Mouse (Mus musculus): ENCODE measurements at regions not wholly inside any gene's neighbourhood (a gene's known extent, or its start where the extent isn't known, plus 50 kb on each side); places are given as distances from the start of the nearest gene placed in this dataset.

DNA sequence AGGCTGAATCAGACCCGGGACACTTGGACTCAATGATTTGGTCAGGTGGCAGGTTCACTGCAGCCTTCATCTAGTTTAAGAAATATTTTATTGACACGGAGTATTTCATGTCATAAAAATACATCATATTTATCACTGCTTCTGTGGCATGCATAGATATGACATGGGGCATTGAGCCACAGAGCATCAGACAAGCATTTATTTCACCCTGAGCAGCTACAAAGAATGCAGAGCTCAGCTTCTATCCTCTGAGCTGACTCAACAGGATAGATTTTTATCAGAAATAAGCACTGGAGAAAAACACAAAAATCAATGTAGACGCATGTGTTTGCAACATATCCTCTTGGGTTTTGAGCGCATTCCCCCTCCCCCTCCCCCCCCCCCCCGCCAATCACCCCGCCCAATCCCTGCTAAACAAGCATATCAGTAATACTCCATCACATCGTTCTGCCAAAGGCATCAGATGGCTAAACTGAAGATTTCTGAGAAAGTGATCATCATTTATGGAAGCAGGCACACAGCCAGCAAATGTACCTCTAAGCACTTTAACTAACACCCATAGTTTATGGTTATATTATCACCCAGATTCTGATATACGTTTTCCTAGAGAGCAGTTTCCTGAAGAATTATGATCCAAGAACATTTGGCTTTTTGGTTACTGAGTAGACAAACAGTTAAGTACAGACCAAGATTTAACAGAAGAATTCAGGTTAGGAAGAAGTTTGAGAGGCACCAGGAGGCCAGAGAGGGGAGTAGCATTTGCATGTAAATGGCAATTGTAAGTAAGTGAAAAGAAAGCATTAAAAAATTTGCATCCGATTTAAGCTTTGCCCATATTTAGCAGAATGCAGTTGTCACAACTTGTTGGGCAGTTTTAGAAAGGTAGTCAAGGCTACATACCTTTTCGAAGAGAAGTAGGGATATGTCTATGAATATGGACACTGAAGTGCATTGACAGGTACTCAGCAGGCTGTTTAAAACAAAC lies 856.6 kb downstream of the Galc start:
- Histone ChIP-seq H3K27ac (ENCODE audit: low read depth) (no peak overlapping the region), H3K9ac (replicated peaks; ENCODE audit: low read depth, low read length) (no peak overlapping the region), H3K4me1 (ENCODE audit: control insufficient read depth, insufficient read depth) (no peaks in the 10 kb centered on the region), H3K36me3 (replicated peaks; ENCODE audit: control insufficient read depth, insufficient read depth, low read length) (no peaks in the 10 kb centered on the region), H3K4me3 (ENCODE audit: low read depth, low read length) (no peak overlapping the region), H3K4me2 (ENCODE audit: low read depth, low read length) (no peak overlapping the region), H3K27me3 (ENCODE audit: control insufficient read depth, insufficient read depth, low read length) (no peaks in the 10 kb centered on the region), H3K9me3 (replicated peaks; ENCODE audit: control insufficient read depth, low read length) (no peaks in the 10 kb centered on the region)
- TF ChIP-seq CTCF (IDR thresholded peaks at IDR 0.05; ENCODE audit: low read depth) (no peak), EP300 (IDR thresholded peaks at IDR 0.05; ENCODE audit: low read depth) (no peak)
- no peak for DNase-seq (ENCODE audit: low spot score)
- ATAC-seq (ENCODE audit: insufficient read depth, low read depth): no peak
- WGBS: 25% methylated on average over 10 of the region's 10 CpGs

DNA sequence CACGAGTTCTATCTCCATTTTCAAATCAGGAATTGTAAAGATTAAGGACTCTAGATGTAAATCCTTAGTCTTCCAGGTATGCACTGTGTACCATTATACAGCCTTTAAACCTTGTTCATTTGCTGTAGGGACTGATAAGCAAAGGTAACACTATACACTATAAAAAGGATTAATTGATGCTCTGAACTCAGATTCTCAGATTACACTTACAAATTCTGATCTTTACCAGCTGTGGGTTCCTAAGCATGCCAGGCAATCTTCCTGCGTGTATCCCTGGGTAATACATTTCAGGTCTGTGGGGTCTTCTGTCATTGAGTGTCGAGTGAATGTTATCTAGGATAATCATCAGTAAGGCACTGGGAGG lies 860.7 kb downstream of the Galc start:
- no peak overlapping the region for H3K9ac ChIP-seq (replicated peaks; ENCODE audit: low read depth, low read length)
- no peak overlapping the region for H3K27ac ChIP-seq (ENCODE audit: low read depth)
- H3K4me2 ChIP-seq (ENCODE audit: low read depth, low read length): no peak overlapping the region
- no peak for TF ChIP-seq CTCF (IDR thresholded peaks at IDR 0.05; ENCODE audit: low read depth)
- no peak for TF ChIP-seq EP300 (IDR thresholded peaks at IDR 0.05; ENCODE audit: low read depth)
- no peak for DNase-seq (ENCODE audit: low spot score)
- 49% methylated on average over 3 of the region's 3 CpGs for WGBS
- no peaks in the 10 kb centered on the region for H3K9me3 ChIP-seq (replicated peaks; ENCODE audit: control insufficient read depth, low read length)
- H3K4me3 ChIP-seq (ENCODE audit: low read depth, low read length): no peak overlapping the region
- no peaks in the 10 kb centered on the region for H3K36me3 ChIP-seq (replicated peaks; ENCODE audit: control insufficient read depth, insufficient read depth, low read length)
- no peaks in the 10 kb centered on the region for H3K4me1 ChIP-seq (ENCODE audit: control insufficient read depth, insufficient read depth)
- H3K27me3 ChIP-seq (ENCODE audit: control insufficient read depth, insufficient read depth, low read length): no peaks in the 10 kb centered on the region
- no peak for ATAC-seq (ENCODE audit: insufficient read depth, low read depth)

DNA sequence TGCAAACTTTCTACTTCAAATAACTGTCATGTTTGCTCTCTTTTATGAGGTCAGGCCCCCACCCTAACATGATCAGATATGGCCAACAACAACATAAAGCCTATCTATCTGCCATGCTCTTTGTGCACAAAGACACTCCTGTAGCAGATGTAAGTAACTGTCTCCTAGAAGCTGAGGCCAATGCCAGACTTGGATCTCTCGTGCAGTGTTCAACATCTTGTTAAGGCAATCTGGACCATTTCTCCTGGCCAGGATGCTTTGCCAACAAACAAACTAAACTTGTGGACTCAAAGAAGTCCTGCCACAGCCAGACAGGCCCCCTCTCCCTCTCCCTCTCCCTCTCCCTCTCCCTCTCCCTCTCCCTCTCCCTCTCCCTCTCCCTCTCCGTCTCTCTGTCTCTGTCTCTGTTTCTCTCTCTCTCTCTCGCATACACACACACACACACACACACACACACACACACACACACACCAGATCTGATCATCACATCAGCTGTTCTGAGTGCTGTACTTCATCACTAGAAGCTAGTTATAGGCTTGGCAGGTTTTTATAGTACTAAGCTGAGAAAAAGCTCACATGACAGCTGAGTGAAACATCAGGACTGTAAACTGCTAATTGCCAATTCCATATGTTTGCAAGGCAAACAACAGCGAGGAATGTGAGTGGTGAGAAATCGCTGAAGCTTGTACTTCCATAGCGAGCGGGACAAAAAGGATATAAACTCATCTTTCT lies 861.2 kb downstream of the Galc start:
- no peak overlapping the region for H3K4me3 ChIP-seq (ENCODE audit: low read depth, low read length)
- ATAC-seq (ENCODE audit: insufficient read depth, low read depth) (no peak), DNase-seq (ENCODE audit: low spot score) (no peak)
- TF ChIP-seq EP300 (IDR thresholded peaks at IDR 0.05; ENCODE audit: low read depth): no peak
- TF ChIP-seq CTCF (IDR thresholded peaks at IDR 0.05; ENCODE audit: low read depth): no peak
- WGBS: 74% methylated on average over 5 of the region's 7 CpGs
- no peak overlapping the region for H3K4me2 ChIP-seq (ENCODE audit: low read depth, low read length)
- H3K27me3 ChIP-seq (ENCODE audit: control insufficient read depth, insufficient read depth, low read length): no peaks in the 10 kb centered on the region
- no peak overlapping the region for H3K9ac ChIP-seq (replicated peaks; ENCODE audit: low read depth, low read length)
- no peak overlapping the region for H3K27ac ChIP-seq (ENCODE audit: low read depth)
- H3K36me3 ChIP-seq (replicated peaks; ENCODE audit: control insufficient read depth, insufficient read depth, low read length): no peaks in the 10 kb centered on the region
- no peaks in the 10 kb centered on the region for H3K4me1 ChIP-seq (ENCODE audit: control insufficient read depth, insufficient read depth)
- no peaks in the 10 kb centered on the region for H3K9me3 ChIP-seq (replicated peaks; ENCODE audit: control insufficient read depth, low read length)

DNA sequence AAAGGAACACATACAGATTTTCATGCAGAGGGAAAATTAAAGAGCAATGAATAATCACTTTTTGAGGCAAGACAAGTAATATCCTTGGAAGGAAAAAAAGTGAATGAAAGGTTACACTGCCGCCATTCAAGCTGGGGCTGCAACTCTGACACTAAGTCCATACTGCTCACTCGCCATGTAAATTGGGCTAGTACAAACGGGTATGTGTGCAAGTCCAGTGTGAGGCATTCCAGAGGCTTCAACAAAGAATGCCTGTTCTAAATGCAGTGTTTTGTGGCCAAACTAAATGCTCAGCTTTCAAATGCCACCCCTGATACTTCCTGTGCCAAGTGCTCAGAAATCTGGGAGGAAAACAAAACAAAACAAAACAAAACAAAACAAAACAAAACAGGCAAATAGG lies 897.5 kb downstream of the Galc start:
- Histone ChIP-seq H3K9ac (replicated peaks; ENCODE audit: low read depth, low read length) (no peak overlapping the region), H3K27me3 (ENCODE audit: control insufficient read depth, insufficient read depth, low read length) (no peaks in the 10 kb centered on the region), H3K4me3 (ENCODE audit: low read depth, low read length) (no peak overlapping the region), H3K4me1 (ENCODE audit: control insufficient read depth, insufficient read depth) (no peaks in the 10 kb centered on the region), H3K4me2 (ENCODE audit: low read depth, low read length) (no peak overlapping the region), H3K9me3 (replicated peaks; ENCODE audit: control insufficient read depth, low read length) (no peaks in the 10 kb centered on the region), H3K36me3 (replicated peaks; ENCODE audit: control insufficient read depth, insufficient read depth, low read length) (no peaks in the 10 kb centered on the region), H3K27ac (ENCODE audit: low read depth) (no peak overlapping the region)
- DNase-seq (ENCODE audit: low spot score) (no peak), ATAC-seq (ENCODE audit: insufficient read depth, low read depth) (no peak)
- no peak for TF ChIP-seq EP300 (IDR thresholded peaks at IDR 0.05; ENCODE audit: low read depth)
- no peak for TF ChIP-seq CTCF (IDR thresholded peaks at IDR 0.05; ENCODE audit: low read depth)
- 74% methylated on average over 3 of the region's 3 CpGs for WGBS

DNA sequence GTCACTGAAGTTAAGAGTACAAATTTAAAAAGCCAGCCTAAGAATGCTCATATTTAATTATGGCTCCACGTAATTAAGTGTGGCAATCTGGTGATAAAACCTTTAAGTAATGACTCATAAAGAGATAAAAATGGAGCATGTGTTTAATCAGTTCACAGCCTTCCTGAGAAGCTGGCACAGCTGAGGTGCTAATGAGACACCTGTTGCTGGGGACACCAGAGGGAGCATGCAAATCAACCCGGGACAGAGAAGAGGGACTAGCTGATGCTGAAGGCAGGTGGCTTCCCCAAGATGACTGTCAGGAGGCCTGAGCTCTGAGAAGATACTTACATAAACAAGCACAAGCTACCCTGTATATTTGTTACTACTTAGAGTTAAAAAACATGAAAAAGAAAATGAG lies 898.6 kb downstream of the Galc start:
- no peak overlapping the region for H3K4me3 ChIP-seq (ENCODE audit: low read depth, low read length)
- DNase-seq (ENCODE audit: low spot score) (no peak), ATAC-seq (ENCODE audit: insufficient read depth, low read depth) (no peak)
- H3K9ac ChIP-seq (replicated peaks; ENCODE audit: low read depth, low read length): no peak overlapping the region
- H3K27me3 ChIP-seq (ENCODE audit: control insufficient read depth, insufficient read depth, low read length): no peaks in the 10 kb centered on the region
- no peak overlapping the region for H3K4me2 ChIP-seq (ENCODE audit: low read depth, low read length)
- H3K4me1 ChIP-seq (ENCODE audit: control insufficient read depth, insufficient read depth): no peaks in the 10 kb centered on the region
- WGBS: 14% methylated on average over 2 of the region's 2 CpGs
- no peaks in the 10 kb centered on the region for H3K9me3 ChIP-seq (replicated peaks; ENCODE audit: control insufficient read depth, low read length)
- H3K27ac ChIP-seq (ENCODE audit: low read depth): no peak overlapping the region
- TF ChIP-seq CTCF (IDR thresholded peaks at IDR 0.05; ENCODE audit: low read depth) (no peak), EP300 (IDR thresholded peaks at IDR 0.05; ENCODE audit: low read depth) (no peak)
- no peaks in the 10 kb centered on the region for H3K36me3 ChIP-seq (replicated peaks; ENCODE audit: control insufficient read depth, insufficient read depth, low read length)
